Mouse (Mus musculus) kidney, adult 2 months (tissue): ENCODE data around the gene Sox12.

ENCODE experiments used
- CTCF ChIP-seq: fragments of 200-500 bp; conservative IDR thresholded peaks from 2 replicates; pipeline ENCODE4 v1.5.1; 2011; ENCODE audit warnings: low read depth, mild to moderate bottlenecking, control low read depth, low read length, moderate library complexity, mixed read lengths; ENCODE audit not compliant: insufficient read depth, insufficient read length
- POLR2A ChIP-seq: fragments of 200-500 bp; IDR thresholded peaks from one replicate; pipeline ENCODE4 v1.6.1; 2011; ENCODE audit warnings: low read depth, low read length, control low read depth

- TF ChIP-seq POLR2A (no peak), CTCF (no peak)
Observed at GRCm38 (mm10) chr2:152361193-152361592, 36.7 kb downstream of the Sox12 start.
